Mouse (Mus musculus): ENCODE data around the gene Dhrs7.

Dhrs7 gene

GRCm38 (mm10) chr12:72654698-72655097, 10.0 kb downstream of the Dhrs7 start:
- no peak for DNase-seq

- DNase-seq = no peak
These were observed 14.9 kb downstream of the Dhrs7 start, which contains the start of gene Gm4756 for GRCm38 (mm10) chr12:72649611-72650330. Gene Gm4756, minus strand, starts transcription at chr12:72649661.

- no peak for DNase-seq
These were observed 15.8 kb downstream of the Dhrs7 start for GRCm38 (mm10) chr12:72648921-72649320.

DNA sequence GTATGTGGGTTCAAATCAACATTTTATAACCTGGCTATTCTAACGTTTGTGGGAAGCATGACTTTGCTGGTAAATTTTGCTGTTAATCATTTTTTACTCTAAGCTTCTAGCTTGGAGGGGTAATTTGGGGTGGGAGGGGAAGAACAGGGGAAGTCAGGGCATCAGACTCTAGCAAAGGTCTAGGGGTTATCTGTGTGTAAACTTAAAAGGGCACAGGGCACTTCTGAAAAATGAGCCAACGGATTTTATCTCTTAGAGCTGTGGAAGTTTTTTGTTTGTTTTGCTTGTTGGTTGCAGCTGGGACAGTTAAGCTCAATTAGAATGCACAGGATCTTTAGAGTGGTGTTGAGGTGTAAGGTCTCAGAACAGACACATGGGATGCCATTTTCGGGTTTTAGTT, 26.7 kb downstream of the Dhrs7 start:
- DNase-seq = no peak

- DNase-seq = no peak
These were observed 36.0 kb downstream of the Dhrs7 start for GRCm38 (mm10) chr12:72628751-72629150.

GRCm38 (mm10) chr12:72622853-72623496, 41.7 kb downstream of the Dhrs7 start:
- no peak for DNase-seq

GRCm38 (mm10) chr12:72621441-72621840, 43.3 kb downstream of the Dhrs7 start:
- DNase-seq = no peak

DNA sequence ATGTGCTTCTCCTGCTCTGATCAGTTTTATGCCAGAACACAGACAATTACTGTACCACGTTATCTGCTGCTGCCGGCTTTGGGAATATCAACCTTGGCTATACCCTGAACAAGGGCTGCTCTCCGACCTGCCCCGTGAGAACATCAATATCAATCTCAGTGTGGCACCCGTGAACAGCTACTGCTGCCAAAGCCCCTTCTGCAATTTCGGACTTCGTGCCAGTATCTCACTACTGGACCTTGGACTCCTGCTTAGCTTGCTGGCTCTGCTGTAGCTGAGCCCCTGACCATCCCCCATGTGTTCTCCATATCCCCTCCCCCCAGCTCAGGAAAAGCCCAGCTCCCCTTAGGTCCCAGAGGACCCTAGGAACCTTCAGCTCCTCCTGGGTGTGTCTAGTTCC, 43.9 kb downstream of the Dhrs7 start:
- no peak for DNase-seq

- no peak for DNase-seq
These were observed 52.7 kb downstream of the Dhrs7 start for GRCm38 (mm10) chr12:72612053-72612452.

All from thymus, adult 18-20 months (tissue).